ENCODE assay signal across 20 mouse cellular contexts in genomic region chr6:101580824-101581223, GRCm38 (mm10).
DNase-seq lines count a peak whose midpoint lies in the region.
"Had no signal": no experiment of that assay in that cellular context is flagged by ENCODE, and none has a peak within 500 bp of the region (broad histone marks: within the 10 kb centered on the region; RNA-seq: fewer than 3 reads in every experiment).

No protein-coding gene starts in this region.

- peak; percentile 33 to 49 for DNase-seq in frontal cortex, adult 2 months (ENCODE audit: extremely low spot score in 1 of 2, low spot score in 1 of 2)
- no peak for DNase-seq in frontal cortex, postnatal 10 days (ENCODE audit: low spot score in 2 of 2)
- DNase-seq in lung, postnatal 10 days, result peak; percentile 2
- DNase-seq in lung, postnatal 25 days (ENCODE audit: low spot score), result no peak
- DNase-seq in brain, adult 2 months (ENCODE audit: low read depth, low spot score), result peak; percentile 50
- DNase-seq in telencephalon, adult 2 months (ENCODE audit: low read depth, low spot score), result peak; percentile 33
- DNase-seq: adrenal gland, adult 2 months; adrenal gland, postnatal 36 days; B cell, adult 2 months; cerebellum, adult 8-10 months; cerebellum, postnatal 25 days; gastrocnemius, postnatal 25 days; heart, adult 18-20 months; heart, postnatal 36 days; kidney, adult 9 months; kidney, postnatal 10 days; layer of hippocampus, postnatal 36 days; liver; lung, adult 2 months; midbrain, embryonic 14.5 days had no signal

Comparison
In these comparisons a context has a peak if more than half of its experiments do, and no peak if none do; other contexts are left out.
1. DNase-seq: peak in frontal cortex, adult 2 months (2 of 2), lung, postnatal 10 days (single experiment), brain, adult 2 months (single experiment) and telencephalon, adult 2 months (single experiment); none in frontal cortex, postnatal 10 days (0 of 2) and lung, postnatal 25 days (single experiment).